Mouse (Mus musculus) MEL (cell line): ENCODE results near the gene Cenpu.

ENCODE experiments used
- CHD1 ChIP-seq: IDR thresholded peaks from 2 replicates; pipeline ENCODE4 v1.6.1; 2012; ENCODE audit warnings: low read depth, mild to moderate bottlenecking, inconsistent platforms, low read length, improper control_type of control experiment
- CHD2 ChIP-seq: IDR thresholded peaks from 2 replicates; pipeline ENCODE4 v1.6.1; 2011; ENCODE audit warnings: low read length, improper control_type of control experiment
- CTCF ChIP-seq, 3 experiments: IDR thresholded peaks in 2 of 3; conservative IDR thresholded peaks in 1 of 3; 2 replicates each; pipeline ENCODE4 v1.5.1; 2011 to 2012; ENCODE audit warnings: low read length in 3 of 3, low read depth in 2 of 3, mild to moderate bottlenecking in 2 of 3, improper control_type of control experiment in 1 of 3, inconsistent platforms in 1 of 3, mixed read lengths in 1 of 3, moderate library complexity in 1 of 3; ENCODE audit not compliant: control insufficient read depth in 1 of 3, insufficient read depth in 1 of 3, poor library complexity in 1 of 3, severe bottlenecking in 1 of 3
- ELF1 ChIP-seq: IDR thresholded peaks from 2 replicates; pipeline ENCODE4 v1.6.1; 2014; ENCODE audit warnings: low read depth, mild to moderate bottlenecking, inconsistent platforms, low read length, improper control_type of control experiment, moderate library complexity
- GABPA ChIP-seq: IDR thresholded peaks from 2 replicates; pipeline ENCODE4 v1.6.1; 2012; ENCODE audit warnings: low read depth, mild to moderate bottlenecking, inconsistent platforms, low read length, improper control_type of control experiment, moderate library complexity
- MAZ ChIP-seq: IDR thresholded peaks from 2 replicates; pipeline ENCODE4 v1.6.1; 2012; ENCODE audit warnings: low read depth, mild to moderate bottlenecking, inconsistent platforms, low read length, improper control_type of control experiment
- POLR2A ChIP-seq, 2 experiments: IDR thresholded peaks; 2 replicates each; pipeline ENCODE4 v1.6.1; 2011 to 2012; ENCODE audit warnings: low read length in 2 of 2, mild to moderate bottlenecking in 2 of 2, control low read depth in 1 of 2, improper control_type of control experiment in 1 of 2, low read depth in 1 of 2, moderate library complexity in 1 of 2; ENCODE audit not compliant: control insufficient read depth in 1 of 2, insufficient read depth in 1 of 2, poor library complexity in 1 of 2
- POLR2AphosphoS2 ChIP-seq: IDR thresholded peaks from 2 replicates; pipeline ENCODE4 v1.6.1; 2011; ENCODE audit warnings: low read length, improper control_type of control experiment
- ZMIZ1 ChIP-seq: IDR thresholded peaks from 2 replicates; pipeline ENCODE4 v1.6.1; 2012; ENCODE audit warnings: low read depth, mild to moderate bottlenecking, inconsistent platforms, low read length, improper control_type of control experiment, moderate library complexity

DNA sequence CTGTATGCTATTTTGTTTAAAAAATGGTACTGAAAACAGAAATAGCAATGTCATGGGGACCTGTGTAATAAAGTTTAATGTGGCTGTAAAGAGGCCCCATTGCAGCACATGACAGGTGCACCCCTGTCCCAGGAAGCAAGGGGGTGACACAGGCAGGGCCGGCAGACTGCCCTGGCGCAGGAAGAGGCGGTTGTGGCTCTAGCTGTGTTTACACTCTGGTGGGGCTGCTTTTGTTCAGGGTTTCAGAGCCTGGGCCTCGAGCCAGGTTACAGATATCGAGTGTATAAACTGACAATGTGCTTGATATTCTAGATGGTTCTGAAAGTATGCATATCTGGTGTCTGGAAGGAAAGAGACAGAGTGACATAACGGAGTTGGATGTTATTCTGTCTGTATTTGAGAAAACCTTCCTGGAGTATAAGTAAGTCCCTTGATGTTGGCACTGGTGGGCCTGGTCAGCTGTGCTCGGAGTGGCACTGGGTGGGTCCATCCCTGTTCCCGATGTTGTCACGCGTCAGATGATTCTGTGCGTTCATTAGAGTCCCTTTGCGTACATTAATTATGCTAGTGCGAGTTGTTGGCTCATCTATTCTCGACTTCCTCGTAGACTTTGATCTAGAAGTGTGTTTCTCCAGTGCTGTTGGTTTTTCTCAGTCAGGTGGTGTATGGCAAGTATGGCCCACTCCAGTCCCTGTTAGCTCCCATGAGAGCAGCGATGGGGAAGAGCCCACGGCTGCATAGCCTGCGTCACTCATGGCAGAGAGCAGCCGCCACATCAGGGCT lies 18.0 kb downstream of the Cenpu start:
- TF ChIP-seq CTCF (IDR thresholded peaks at IDR 0.05 in 2 of 3, conservative IDR thresholded peaks at IDR 0.05 in 1 of 3; ENCODE audit: control insufficient read depth in 1 of 3, insufficient read depth in 1 of 3, low read depth in 2 of 3, low read length in 3 of 3, poor library complexity in 1 of 3, severe bottlenecking in 1 of 3) (no peak), POLR2AphosphoS2 (no peak), CHD1 (no peak), ELF1 (no peak), POLR2A (IDR thresholded peaks at IDR 0.05; ENCODE audit: control insufficient read depth in 1 of 2, insufficient read depth in 1 of 2, low read depth in 1 of 2, low read length in 2 of 2, poor library complexity in 1 of 2) (no peak), ZMIZ1 (no peak), CHD2 (no peak), GABPA (no peak), MAZ (no peak)
